Mouse (Mus musculus): Measurements from ENCODE around the gene Kcnip4. TPM values are rescaled to one million over a fixed set of nuclear protein-coding genes. Genes with fewer than 3 reads are reported as not detected.

The Kcnip4 gene
- polyA plus RNA-seq, 1 experiment, result 0.12 TPM

DNA sequence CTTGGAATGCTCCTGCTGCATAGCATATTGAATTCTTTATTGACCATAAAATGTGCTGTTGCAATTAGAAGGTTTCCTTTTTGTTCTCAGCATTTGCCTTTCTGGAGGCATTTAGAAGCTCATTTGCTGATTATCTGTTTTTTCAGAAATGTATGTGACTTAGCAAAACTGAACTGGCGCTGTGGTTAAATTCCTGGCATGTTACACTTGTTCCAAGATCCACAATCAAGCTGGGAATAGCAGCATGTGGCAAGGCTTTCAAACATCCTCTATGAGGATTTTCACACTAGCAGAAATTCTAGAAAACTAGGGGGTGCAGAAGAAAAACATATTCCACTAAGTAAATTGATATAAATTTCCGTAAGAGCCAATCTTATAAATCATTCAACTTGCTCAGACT is 187.5 kb downstream of the Kcnip4 start:
- Histone ChIP-seq H3K79me2 (ENCODE audit: control insufficient read depth, insufficient read depth) (no peaks in the 10 kb centered on the region), H3K36me3 (ENCODE audit: control insufficient read depth, insufficient read depth) (no peaks in the 10 kb centered on the region), H3K4me3 (ENCODE audit: insufficient read depth, poor library complexity, severe bottlenecking) (no peak overlapping the region), H3K27me3 (ENCODE audit: control insufficient read depth, insufficient read depth, insufficient read length) (no peaks in the 10 kb centered on the region), H3ac (ENCODE audit: control insufficient read depth, insufficient read length, low read depth) (no peak overlapping the region), H3K79me3 (ENCODE audit: low read depth) (no peaks in the 10 kb centered on the region)
- no peak for TF ChIP-seq FOSL1 (IDR thresholded peaks at IDR 0.05; ENCODE audit: insufficient read depth, low read length, poor library complexity, severe bottlenecking)
- TF ChIP-seq USF1 (IDR thresholded peaks at IDR 0.05; ENCODE audit: low read depth), result no peak
- TF ChIP-seq MYOG (IDR thresholded peaks at IDR 0.05; ENCODE audit: control insufficient read depth, extremely low read depth, insufficient read length), result no peak
- no peak for TF ChIP-seq CEBPB (IDR thresholded peaks at IDR 0.05; ENCODE audit: low read depth)
- no peak for TF ChIP-seq MYOD1 (IDR thresholded peaks at IDR 0.05; ENCODE audit: control insufficient read depth, insufficient read length, low read depth)
- TF ChIP-seq MAX (IDR thresholded peaks at IDR 0.05), result no peak

DNA sequence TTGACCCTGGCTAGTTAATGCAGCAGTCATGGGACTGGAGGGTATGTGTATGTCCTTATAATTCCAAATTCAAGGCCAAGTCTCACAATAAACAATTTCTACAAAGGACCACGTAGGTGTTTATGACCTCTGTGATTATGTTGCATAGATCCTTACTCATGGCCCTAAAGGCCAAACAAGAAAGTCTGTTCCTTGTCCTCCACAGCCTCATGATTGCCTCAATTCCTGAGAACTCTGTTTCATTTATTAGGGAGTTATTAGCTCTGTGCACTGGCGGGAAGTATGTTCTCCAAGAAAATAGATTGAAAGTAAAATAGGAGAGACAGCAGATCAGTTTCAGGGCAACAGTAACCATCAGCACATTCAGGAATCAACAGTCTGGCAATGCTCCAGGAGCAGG is 191.6 kb downstream of the Kcnip4 start:
- TF ChIP-seq MYOG (IDR thresholded peaks at IDR 0.05; ENCODE audit: control insufficient read depth, extremely low read depth, insufficient read length) (no peak), MYOD1 (IDR thresholded peaks at IDR 0.05; ENCODE audit: control insufficient read depth, insufficient read length, low read depth) (no peak), MAX (IDR thresholded peaks at IDR 0.05) (no peak), CEBPB (IDR thresholded peaks at IDR 0.05; ENCODE audit: low read depth) (no peak), CTCF (IDR thresholded peaks at IDR 0.05; ENCODE audit: control insufficient read depth, insufficient read depth, insufficient read length) (no peak), FOSL1 (IDR thresholded peaks at IDR 0.05; ENCODE audit: insufficient read depth, low read length, poor library complexity, severe bottlenecking) (no peak), USF1 (IDR thresholded peaks at IDR 0.05; ENCODE audit: low read depth) (no peak)
- Histone ChIP-seq H3ac (ENCODE audit: control insufficient read depth, insufficient read length, low read depth) (no peak overlapping the region), H3K79me2 (ENCODE audit: control insufficient read depth, insufficient read depth) (no peaks in the 10 kb centered on the region), H3K4me3 (ENCODE audit: insufficient read depth, poor library complexity, severe bottlenecking) (no peak overlapping the region), H3K27me3 (ENCODE audit: control insufficient read depth, insufficient read depth, insufficient read length) (no peaks in the 10 kb centered on the region), H3K36me3 (ENCODE audit: control insufficient read depth, insufficient read depth) (no peaks in the 10 kb centered on the region), H3K79me3 (ENCODE audit: low read depth) (no peaks in the 10 kb centered on the region)

DNA sequence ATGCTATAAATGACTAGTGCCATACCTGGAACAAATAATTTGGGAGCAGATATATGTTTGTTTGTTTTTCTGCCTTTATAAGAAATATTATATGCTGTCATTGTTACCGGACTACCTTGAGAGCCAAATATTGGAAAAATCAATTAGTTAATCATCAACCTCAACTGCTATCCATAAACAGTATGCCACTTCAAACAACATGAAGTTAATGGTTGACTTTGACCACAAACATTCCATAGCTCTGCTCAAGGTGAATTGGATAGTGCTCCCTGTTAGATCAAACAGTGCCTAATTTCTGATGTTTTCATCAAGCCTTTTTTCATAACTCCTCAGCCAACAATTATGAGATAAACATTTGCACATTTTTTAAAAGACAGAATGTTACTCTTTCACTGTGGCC is 195.7 kb downstream of the Kcnip4 start:
- TF ChIP-seq FOSL1 (IDR thresholded peaks at IDR 0.05; ENCODE audit: insufficient read depth, low read length, poor library complexity, severe bottlenecking) (no peak), MYOD1 (IDR thresholded peaks at IDR 0.05; ENCODE audit: control insufficient read depth, insufficient read length, low read depth) (no peak), CTCF (IDR thresholded peaks at IDR 0.05; ENCODE audit: control insufficient read depth, insufficient read depth, insufficient read length) (no peak), CEBPB (IDR thresholded peaks at IDR 0.05; ENCODE audit: low read depth) (no peak), MYOG (IDR thresholded peaks at IDR 0.05; ENCODE audit: control insufficient read depth, extremely low read depth, insufficient read length) (no peak), MAX (IDR thresholded peaks at IDR 0.05) (no peak), USF1 (IDR thresholded peaks at IDR 0.05; ENCODE audit: low read depth) (no peak)
- Histone ChIP-seq H3K79me3 (ENCODE audit: low read depth) (no peaks in the 10 kb centered on the region), H3K79me2 (ENCODE audit: control insufficient read depth, insufficient read depth) (no peaks in the 10 kb centered on the region), H3K27me3 (ENCODE audit: control insufficient read depth, insufficient read depth, insufficient read length) (no peaks in the 10 kb centered on the region), H3K4me3 (ENCODE audit: insufficient read depth, poor library complexity, severe bottlenecking) (no peak overlapping the region), H3ac (ENCODE audit: control insufficient read depth, insufficient read length, low read depth) (no peak overlapping the region), H3K36me3 (ENCODE audit: control insufficient read depth, insufficient read depth) (no peaks in the 10 kb centered on the region)

DNA sequence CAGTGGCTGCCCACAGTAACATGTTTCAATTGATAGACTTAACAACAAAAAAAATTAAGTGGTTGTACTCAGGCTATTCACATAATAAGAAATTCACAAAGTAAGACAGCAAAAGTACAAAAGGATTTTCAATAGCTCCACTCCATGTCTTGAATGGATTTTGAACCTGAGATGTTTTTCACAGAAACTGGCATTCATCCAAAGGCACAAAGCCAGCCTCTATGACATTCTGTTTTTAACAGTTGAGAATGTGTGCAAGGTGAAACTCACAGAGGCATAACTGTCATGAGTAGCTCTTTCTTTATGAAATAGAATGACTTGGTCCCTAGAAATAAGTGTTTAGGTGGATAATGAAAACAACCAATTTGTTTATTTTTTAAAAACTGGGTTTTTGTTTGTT is 206.0 kb downstream of the Kcnip4 start:
- Histone ChIP-seq H3K4me3 (ENCODE audit: insufficient read depth, poor library complexity, severe bottlenecking) (no peak overlapping the region), H3K27me3 (ENCODE audit: control insufficient read depth, insufficient read depth, insufficient read length) (no peaks in the 10 kb centered on the region), H3K36me3 (ENCODE audit: control insufficient read depth, insufficient read depth) (no peaks in the 10 kb centered on the region), H3K79me2 (ENCODE audit: control insufficient read depth, insufficient read depth) (no peaks in the 10 kb centered on the region), H3K79me3 (ENCODE audit: low read depth) (no peaks in the 10 kb centered on the region), H3ac (ENCODE audit: control insufficient read depth, insufficient read length, low read depth) (no peak overlapping the region)
- TF ChIP-seq CEBPB (IDR thresholded peaks at IDR 0.05; ENCODE audit: low read depth), result no peak
- no peak for TF ChIP-seq MAX (IDR thresholded peaks at IDR 0.05)

DNA sequence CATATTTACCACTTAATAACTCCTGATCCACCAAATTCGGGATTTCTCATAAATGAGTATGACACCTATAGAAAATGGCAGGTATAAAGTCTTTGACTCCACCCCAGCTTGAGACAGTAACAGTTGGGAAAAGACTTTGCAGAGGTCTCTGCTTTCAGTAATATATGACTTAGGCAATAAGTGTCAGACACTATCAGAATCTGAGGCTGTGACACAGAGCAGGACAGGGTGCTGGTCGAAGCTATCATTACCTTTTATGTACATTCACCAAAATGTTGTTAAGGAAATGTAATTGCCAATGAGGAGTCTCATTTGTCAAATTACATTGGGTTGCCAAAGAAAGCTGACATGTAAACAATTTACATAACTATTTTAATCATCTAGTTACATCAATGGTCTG is 206.8 kb downstream of the Kcnip4 start:
- no peaks in the 10 kb centered on the region for H3K36me3 ChIP-seq (ENCODE audit: control insufficient read depth, insufficient read depth)
- no peak overlapping the region for H3ac ChIP-seq (ENCODE audit: control insufficient read depth, insufficient read length, low read depth)
- H3K79me3 ChIP-seq (ENCODE audit: low read depth), result no peaks in the 10 kb centered on the region
- H3K27me3 ChIP-seq (ENCODE audit: control insufficient read depth, insufficient read depth, insufficient read length), result no peaks in the 10 kb centered on the region
- no peaks in the 10 kb centered on the region for H3K79me2 ChIP-seq (ENCODE audit: control insufficient read depth, insufficient read depth)
- H3K4me3 ChIP-seq (ENCODE audit: insufficient read depth, poor library complexity, severe bottlenecking), result no peak overlapping the region
- TF ChIP-seq FOSL1 (IDR thresholded peaks at IDR 0.05; ENCODE audit: insufficient read depth, low read length, poor library complexity, severe bottlenecking) (no peak), MAX (IDR thresholded peaks at IDR 0.05) (no peak), CEBPB (IDR thresholded peaks at IDR 0.05; ENCODE audit: low read depth) (no peak), CTCF (IDR thresholded peaks at IDR 0.05; ENCODE audit: control insufficient read depth, insufficient read depth, insufficient read length) (no peak)

DNA sequence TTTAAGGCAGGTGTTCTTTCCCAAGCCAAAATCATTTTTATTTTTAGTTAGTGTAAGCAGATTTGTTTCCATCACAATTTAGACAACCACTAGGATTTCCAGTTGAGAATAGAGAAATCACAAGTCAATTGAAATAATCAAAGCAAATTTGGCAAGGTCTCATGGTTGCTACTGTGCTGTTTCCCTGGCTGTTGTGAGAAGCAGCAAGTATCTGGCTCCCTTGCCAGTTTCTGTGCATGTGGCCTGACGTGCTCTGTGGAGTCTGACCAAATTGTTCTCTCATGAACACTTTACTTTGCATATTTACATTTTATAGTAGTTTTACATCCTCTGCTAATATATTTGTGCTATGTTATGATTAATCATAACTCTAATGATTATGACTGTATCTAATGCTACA is 217.9 kb downstream of the Kcnip4 start:
- Histone ChIP-seq H3K79me3 (ENCODE audit: low read depth) (no peaks in the 10 kb centered on the region), H3K4me3 (ENCODE audit: insufficient read depth, poor library complexity, severe bottlenecking) (no peak overlapping the region), H3ac (ENCODE audit: control insufficient read depth, insufficient read length, low read depth) (no peak overlapping the region), H3K79me2 (ENCODE audit: control insufficient read depth, insufficient read depth) (no peaks in the 10 kb centered on the region), H3K36me3 (ENCODE audit: control insufficient read depth, insufficient read depth) (no peaks in the 10 kb centered on the region), H3K27me3 (ENCODE audit: control insufficient read depth, insufficient read depth, insufficient read length) (no peaks in the 10 kb centered on the region)
- TF ChIP-seq MYOG (IDR thresholded peaks at IDR 0.05; ENCODE audit: control insufficient read depth, extremely low read depth, insufficient read length) (no peak), FOSL1 (IDR thresholded peaks at IDR 0.05; ENCODE audit: insufficient read depth, low read length, poor library complexity, severe bottlenecking) (no peak), USF1 (IDR thresholded peaks at IDR 0.05; ENCODE audit: low read depth) (no peak)
